Mouse (Mus musculus) liver, postnatal 0 days (tissue): ENCODE measurements around the gene Slc22a16.

Experiments used
- CTCF ChIP-seq: sonication (generic); IDR thresholded peaks from 2 replicates; pipeline ENCODE4 v1.5.1; 2016; ENCODE audit warnings: antibody characterized with exemption, low read depth
- EP300 ChIP-seq: IDR thresholded peaks from 2 replicates; pipeline ENCODE4 v1.6.1; 2016; ENCODE audit warnings: antibody characterized with exemption, low read depth, mild to moderate bottlenecking

- TF ChIP-seq CTCF (peak; percentile 21; the same call in 1 of the 2 replicates), EP300 (no peak)
These were observed 47.8 kb downstream of the Slc22a16 start for GRCm38 (mm10) chr10:40617973-40618372.
